ENCODE assay signal across 8 mouse cellular contexts in genomic region chr16:96081331-96081730, GRCm38 (mm10). TPM values are rescaled to one million over a fixed set of nuclear protein-coding genes. Genes with fewer than 3 reads are reported as not detected.
DNase-seq lines count a peak whose midpoint lies in the region; ATAC-seq and TF ChIP-seq lines count a peak whose summit lies in the region.

No protein-coding gene starts in this region.

- WGBS in hindbrain, embryonic 12.5 days: 1% methylated on average over 23 of the region's 28 CpGs
- WGBS in lung, postnatal 0 days: 3% methylated on average over 8 of the region's 28 CpGs

- H3K27ac ChIP-seq in hindbrain, embryonic 12.5 days: peak overlapping the region; percentile 99
- peak overlapping the region; percentile 99 for H3K27ac ChIP-seq in lung, postnatal 0 days (ENCODE audit: low read length)

- H3K4me3 ChIP-seq in hindbrain, embryonic 12.5 days: peak overlapping the region; percentile 99
- H3K4me3 ChIP-seq in lung, postnatal 0 days (ENCODE audit: low read depth, low read length): peak overlapping the region; percentile 99

- peaks cover 28% of the 10 kb centered on the region for H3K36me3 ChIP-seq in hindbrain, embryonic 12.5 days
- 0 out of 2 replicates have a peak, but pooled peaks cover 13% of the 10 kb centered on the region for H3K36me3 ChIP-seq in lung, postnatal 0 days (ENCODE audit: insufficient read depth, low read length)

- H3K9me3 ChIP-seq in hindbrain, embryonic 12.5 days (replicated peaks): no peaks in the 10 kb centered on the region
- H3K9me3 ChIP-seq in lung, postnatal 0 days (ENCODE audit: low read length): no peaks in the 10 kb centered on the region

- DNase-seq in R1 (ENCODE audit: low read depth, low spot score): peak; percentile 95
- peak; percentile 94 to 95 for DNase-seq in cerebellum, postnatal 10 days
- peak; percentile 79 to 90 for DNase-seq in frontal cortex, postnatal 10 days (ENCODE audit: low spot score in 2 of 2)
- DNase-seq in layer of hippocampus, postnatal 10 days (ENCODE audit: low spot score in 2 of 2): peak; percentile 94 to 96
- DNase-seq in lung, postnatal 0 days (ENCODE audit: low spot score): peak; percentile 94
- peak; percentile 96 for DNase-seq in retina, embryonic 14.5 days (ENCODE audit: low spot score)
- DNase-seq in thymus, postnatal 36 days: peak; percentile 91 to 96

- no peak for TF ChIP-seq EP300 in lung, postnatal 0 days (IDR thresholded peaks at IDR 0.05)

- no peak for TF ChIP-seq CTCF in lung, postnatal 0 days (IDR thresholded peaks at IDR 0.05)

- H3K9ac ChIP-seq in hindbrain, embryonic 12.5 days: peak overlapping the region; percentile 98
- H3K9ac ChIP-seq in lung, postnatal 0 days (replicated peaks; ENCODE audit: low read depth): peak overlapping the region; percentile 99

- H3K27me3 ChIP-seq in hindbrain, embryonic 12.5 days: no peaks in the 10 kb centered on the region
- H3K27me3 ChIP-seq in lung, postnatal 0 days (replicated peaks; ENCODE audit: insufficient read depth, low read length): no peaks in the 10 kb centered on the region

- peak; percentile 82 for ATAC-seq in hindbrain, embryonic 12.5 days (ENCODE audit: low FRiP score)
- peak; percentile 75 for ATAC-seq in lung, postnatal 0 days

- peak overlapping the region; percentile 64 for H3K4me2 ChIP-seq in hindbrain, embryonic 12.5 days (replicated peaks)
- H3K4me2 ChIP-seq in lung, postnatal 0 days (replicated peaks; ENCODE audit: low read depth, low read length): peak overlapping the region; percentile 69

- H3K4me1 ChIP-seq in hindbrain, embryonic 12.5 days: peaks cover 13% of the 10 kb centered on the region
- H3K4me1 ChIP-seq in lung, postnatal 0 days (ENCODE audit: insufficient read depth, low read depth, low read length): no peaks in the 10 kb centered on the region

RNA-seq across cellular contexts. Expression of gene Brwd1, which starts 1.0 kb away (rescaled TPM):
- polyA plus RNA-seq in hindbrain, embryonic 12.5 days (2016; fragmentation: Nextera tagmentation; extraction: Ambion mirVana): 219 and 232 TPM in 2 replicates
- 100 to 1,000 TPM; 101 to 152 TPM for total RNA-seq in layer of hippocampus, postnatal 10 days (2021)
- 38.2 and 42.5 TPM in 2 replicates for polyA plus RNA-seq in lung, postnatal 0 days (2015; fragmentation: Nextera tagmentation; extraction: Ambion mirVana)

RNA-seq across cellular contexts. Expression of gene Hmgn1, which starts 46.2 kb away (rescaled TPM):
- polyA plus RNA-seq in hindbrain, embryonic 12.5 days (2016; fragmentation: Nextera tagmentation; extraction: Ambion mirVana): 655 and 709 TPM in 2 replicates
- 100 to 1,000 TPM in 1 of 2 experiments, 10 to 100 TPM in 1; 82.0 to 110 TPM for total RNA-seq in layer of hippocampus, postnatal 10 days (2021)
- 279 and 307 TPM in 2 replicates for polyA plus RNA-seq in lung, postnatal 0 days (2015; fragmentation: Nextera tagmentation; extraction: Ambion mirVana)

Comparison
In these comparisons a context has a peak if more than half of its experiments do, and no peak if none do; other contexts are left out.
1. Peak in every context shown above with its lines: DNase-seq, ATAC-seq, H3K4me3 ChIP-seq and H3K27ac ChIP-seq.